Mouse (Mus musculus) ES-Bruce4 (cell line): Measurements from ENCODE around the gene Trappc3.

ENCODE experiments used
- CTCF ChIP-seq: IDR thresholded peaks from one replicate; pipeline ENCODE4 v1.8.1; 2011; ENCODE audit warnings: low read depth, low read length
- EP300 ChIP-seq: IDR thresholded peaks from 2 replicates; pipeline ENCODE4 v1.6.1; 2011; ENCODE audit warnings: low read depth, low read length; ENCODE audit not compliant: insufficient read depth
- POLR2A ChIP-seq: IDR thresholded peaks from one replicate; pipeline ENCODE4 v1.8.1; 2011; ENCODE audit warnings: low read length; ENCODE audit not compliant: insufficient read depth

- TF ChIP-seq CTCF (no peak), POLR2A (no peak), EP300 (no peak)
Observed at GRCm38 (mm10) chr4:126296617-126297101, 34.5 kb downstream of the Trappc3 start.
